ENCODE assay signal across 10 mouse cellular contexts in genomic region chr10:80371983-80372382, GRCm38 (mm10). TPM values are rescaled to one million over a fixed set of nuclear protein-coding genes. Genes with fewer than 3 reads are reported as not detected.
DNase-seq lines count a peak whose midpoint lies in the region; ATAC-seq and TF ChIP-seq lines count a peak whose summit lies in the region.
"Had no signal": no experiment of that assay in that cellular context is flagged by ENCODE, and none has a peak within 500 bp of the region (broad histone marks: within the 10 kb centered on the region; RNA-seq: fewer than 3 reads in every experiment).

No protein-coding gene starts in this region.

- H3K9ac ChIP-seq in heart, embryonic 11.5 days (ENCODE audit: low read depth, low read length): no peak overlapping the region
- no peak overlapping the region; the same call in 1 of the 2 replicates for H3K9ac ChIP-seq in midbrain, embryonic 11.5 days (ENCODE audit: low read length)
- H3K9ac ChIP-seq: liver, embryonic 13.5 days had no signal

- no peak for ATAC-seq in heart, embryonic 11.5 days (replicated peaks; ENCODE audit: insufficient number of reproducible peaks, low FRiP score, low TSS enrichment)
- ATAC-seq in midbrain, embryonic 11.5 days (ENCODE audit: low FRiP score): no peak

- intact Hi-C loops in heart, postnatal 14 days (cut with DNase I): loop anchor here (10.0 kb wide), 1 partner anchor 183 kb away; no protein-coding TSS in a partner anchor

- peak overlapping the region; percentile 44 for H3K4me2 ChIP-seq in heart, embryonic 11.5 days
- peak overlapping the region; percentile 16; the same call in 1 of the 2 replicates for H3K4me2 ChIP-seq in midbrain, embryonic 11.5 days
- H3K4me2 ChIP-seq: liver, embryonic 13.5 days had no signal

- WGBS in heart, embryonic 11.5 days (ENCODE audit: insufficient replicate concordance): 49% methylated on average over 9 of the region's 9 CpGs
- WGBS in midbrain, embryonic 11.5 days: 57% methylated on average over 9 of the region's 9 CpGs

- no peaks in the 10 kb centered on the region for H3K36me3 ChIP-seq in heart, embryonic 11.5 days (ENCODE audit: control insufficient read depth, insufficient read depth, low read length)
- no peaks in the 10 kb centered on the region for H3K36me3 ChIP-seq in testis, adult 2 months (ENCODE audit: control insufficient read depth, insufficient read depth, low read length)
- no peaks in the 10 kb centered on the region for H3K36me3 ChIP-seq in midbrain, embryonic 11.5 days (ENCODE audit: control insufficient read depth, insufficient read depth, low read length)
- H3K36me3 ChIP-seq: liver, embryonic 13.5 days had no signal

- no peak overlapping the region for H3K4me3 ChIP-seq in heart, embryonic 11.5 days (ENCODE audit: low read depth, low read length)
- peak overlapping the region; percentile 52 for H3K4me3 ChIP-seq in testis, adult 2 months (ENCODE audit: control insufficient read depth, low read depth, low read length)
- H3K4me3 ChIP-seq in midbrain, embryonic 11.5 days (ENCODE audit: low read depth, low read length): no peak overlapping the region
- H3K4me3 ChIP-seq: liver, embryonic 13.5 days had no signal

- no peak for DNase-seq in heart, postnatal 14 days
- DNase-seq in testis, postnatal 14 days (ENCODE audit: low spot score): no peak
- no peak for DNase-seq in midbrain, embryonic 11.5 days (ENCODE audit: low spot score, missing footprints)
- no peak for DNase-seq in layer of hippocampus, adult 9-10 months (ENCODE audit: low spot score)
- no peak for DNase-seq in layer of hippocampus, adult 8-10 months (ENCODE audit: low spot score in 2 of 2)
- DNase-seq in B cell, adult 2 months: no peak
- DNase-seq: liver, embryonic 13.5 days had no signal

- no peak for TF ChIP-seq POLR2A in testis, adult 2 months (IDR thresholded peaks at IDR 0.05; ENCODE audit: control insufficient read depth, low read depth, low read length)

- H3K27me3 ChIP-seq in heart, embryonic 11.5 days (ENCODE audit: control insufficient read depth, insufficient read depth, low read length): peaks cover 11% of the 10 kb centered on the region
- no peaks in the 10 kb centered on the region for H3K27me3 ChIP-seq in testis, adult 2 months (ENCODE audit: control insufficient read depth, insufficient read depth, low read length)
- H3K27me3 ChIP-seq in midbrain, embryonic 11.5 days (ENCODE audit: control insufficient read depth, insufficient read depth, low read length): no peaks in the 10 kb centered on the region

- H3K9me3 ChIP-seq in heart, embryonic 11.5 days (replicated peaks; ENCODE audit: control insufficient read depth, low read length): no peaks in the 10 kb centered on the region
- no peaks in the 10 kb centered on the region for H3K9me3 ChIP-seq in midbrain, embryonic 11.5 days (ENCODE audit: control insufficient read depth, low read length)
- H3K9me3 ChIP-seq: liver, embryonic 13.5 days had no signal

- no peak overlapping the region for H3K27ac ChIP-seq in heart, embryonic 11.5 days (ENCODE audit: low read depth, low read length)
- no peak overlapping the region for H3K27ac ChIP-seq in testis, adult 2 months (ENCODE audit: control insufficient read depth, insufficient read depth, low read depth, low read length)
- H3K27ac ChIP-seq in midbrain, embryonic 11.5 days (ENCODE audit: low read depth, low read length): no peak overlapping the region
- H3K27ac ChIP-seq: liver, embryonic 13.5 days had no signal

- no peaks in the 10 kb centered on the region for H3K4me1 ChIP-seq in heart, embryonic 11.5 days (ENCODE audit: control insufficient read depth, insufficient read depth, low read length)
- peaks cover 11% of the 10 kb centered on the region for H3K4me1 ChIP-seq in testis, adult 2 months (ENCODE audit: control insufficient read depth, insufficient read depth, low read length)
- H3K4me1 ChIP-seq in midbrain, embryonic 11.5 days (ENCODE audit: control insufficient read depth, insufficient read depth, low read length): peaks cover 6% of the 10 kb centered on the region; the same call in 1 of the 2 replicates

- TF ChIP-seq CTCF in testis, adult 2 months (IDR thresholded peaks at IDR 0.05; ENCODE audit: control insufficient read depth, insufficient read depth, insufficient replicate concordance, low read depth, low read length): no peak

RNA-seq across cellular contexts. Expression of gene Mex3d, which starts 15.5 kb away (rescaled TPM):
- 4.0 and 6.4 TPM in 2 replicates for polyA plus RNA-seq in heart, embryonic 11.5 days (2014; fragmentation: Nextera tagmentation; extraction: Ambion mirVana)
- 10 to 100 TPM; 11.8 to 12.2 TPM for total RNA-seq in heart, postnatal 14 days (2021)
- polyA plus RNA-seq in testis, adult 2 months (2012; rRNA removed): 596 and 686 TPM in 2 replicates
- polyA plus RNA-seq in midbrain, embryonic 11.5 days (2014; fragmentation: Nextera tagmentation; extraction: Ambion mirVana): 11.8 and 12.4 TPM in 2 replicates
- total RNA-seq in layer of hippocampus, adult 8-10 months (2022): 10 to 100 TPM; 17.0 to 19.6 (median 18.3) TPM

RNA-seq across cellular contexts. Expression of gene Plk5, which starts 15.7 kb away (rescaled TPM):
- polyA plus RNA-seq in heart, embryonic 11.5 days (2014; fragmentation: Nextera tagmentation; extraction: Ambion mirVana): not detected in 2 replicates
- total RNA-seq in heart, postnatal 14 days (2021): under 1 TPM; 0.12 to 0.22 TPM
- 1.3 and 1.7 TPM in 2 replicates for polyA plus RNA-seq in testis, adult 2 months (2012; rRNA removed)
- polyA plus RNA-seq in midbrain, embryonic 11.5 days (2014; fragmentation: Nextera tagmentation; extraction: Ambion mirVana): 0.05 and 0.22 TPM in 2 replicates
- 10 to 100 TPM; 18.0 to 36.4 (median 30.4) TPM for total RNA-seq in layer of hippocampus, adult 8-10 months (2022)
- total RNA-seq: monocyte, adult 5-6 weeks had no signal

RNA-seq across cellular contexts. Expression of gene Adamtsl5, which starts 23.8 kb away (rescaled TPM):
- 2.4 and 3.7 TPM in 2 replicates for polyA plus RNA-seq in heart, embryonic 11.5 days (2014; fragmentation: Nextera tagmentation; extraction: Ambion mirVana)
- total RNA-seq in heart, postnatal 14 days (2021): 10 to 100 TPM; 43.8 to 44.5 TPM
- polyA plus RNA-seq in testis, adult 2 months (2012; rRNA removed): 3.3 and 4.1 TPM in 2 replicates
- polyA plus RNA-seq in midbrain, embryonic 11.5 days (2014; fragmentation: Nextera tagmentation; extraction: Ambion mirVana): 0.11 and 0.31 TPM in 2 replicates
- 1 to 10 TPM; 5.8 to 7.4 (median 6.7) TPM for total RNA-seq in layer of hippocampus, adult 8-10 months (2022)
- total RNA-seq: monocyte, adult 5-6 weeks had no signal

RNA-seq across cellular contexts. Expression of gene Mbd3, which starts 27.4 kb away (rescaled TPM):
- polyA plus RNA-seq in heart, embryonic 11.5 days (2014; fragmentation: Nextera tagmentation; extraction: Ambion mirVana): 151 and 171 TPM in 2 replicates
- 10 to 100 TPM; 78.6 to 84.0 TPM for total RNA-seq in heart, postnatal 14 days (2021)
- 135 and 153 TPM in 2 replicates for polyA plus RNA-seq in testis, adult 2 months (2012; rRNA removed)
- 222 and 252 TPM in 2 replicates for polyA plus RNA-seq in midbrain, embryonic 11.5 days (2014; fragmentation: Nextera tagmentation; extraction: Ambion mirVana)
- total RNA-seq in layer of hippocampus, adult 8-10 months (2022): 100 to 1,000 TPM; 149 to 154 (median 150) TPM

RNA-seq across cellular contexts. Expression of gene Uqcr11, which starts 34.6 kb away (rescaled TPM):
- polyA plus RNA-seq in heart, embryonic 11.5 days (2014; fragmentation: Nextera tagmentation; extraction: Ambion mirVana): 1,161 and 1,177 TPM in 2 replicates
- total RNA-seq in heart, postnatal 14 days (2021): 1,000 to 10,000 TPM; 1,852 to 1,908 TPM
- polyA plus RNA-seq in testis, adult 2 months (2012; rRNA removed): 446 and 549 TPM in 2 replicates
- polyA plus RNA-seq in midbrain, embryonic 11.5 days (2014; fragmentation: Nextera tagmentation; extraction: Ambion mirVana): 404 and 476 TPM in 2 replicates
- total RNA-seq in layer of hippocampus, adult 8-10 months (2022): 100 to 1,000 TPM; 320 to 446 (median 390) TPM

Comparison
In these comparisons a context has a peak if more than half of its experiments do, and no peak if none do; other contexts are left out.
1. RNA of gene Mex3d, which starts 15.5 kb away (polyA plus RNA-seq): 596 to 686 TPM in testis, adult 2 months; 11.8 to 12.4 TPM in midbrain, embryonic 11.5 days and 4.0 to 6.4 TPM in heart, embryonic 11.5 days; every median in the first group is over 10 times any median in the second.